Comparison of ENCODE assay signal across 13 mouse cellular contexts in genomic region chr7:72691859-72692258, GRCm38 (mm10).
DNase-seq lines count a peak whose midpoint lies in the region; ATAC-seq and TF ChIP-seq lines count a peak whose summit lies in the region.
"Had no signal": no experiment of that assay in that cellular context is flagged by ENCODE, and none has a peak within 500 bp of the region (broad histone marks: within the 10 kb centered on the region; RNA-seq: fewer than 3 reads in every experiment).

No protein-coding gene starts in this region.

- H3K4me3 ChIP-seq in layer of hippocampus, adult 2 months = no peak overlapping the region
- H3K4me3 ChIP-seq: forebrain, embryonic 10.5 days; intestine, embryonic 15.5 days had no signal

- TF ChIP-seq CTCF in layer of hippocampus, adult 2 months (conservative IDR thresholded peaks at IDR 0.05) = no peak

- peak; percentile 1 to 12 for DNase-seq in layer of hippocampus, adult 2 months (ENCODE audit: low spot score in 2 of 2)
- DNase-seq in layer of hippocampus, adult 9-11 months = no peak
- peak; percentile 90 for DNase-seq in 3T3-L1 (ENCODE audit: low read depth, low spot score)
- peak; percentile 4 for DNase-seq in R1 (ENCODE audit: low read depth, low spot score)
- DNase-seq in cerebellum, postnatal 36 days = peak; percentile 6 to 46
- no peak for DNase-seq in testis, postnatal 10 days (ENCODE audit: low spot score)
- DNase-seq: embryo, embryonic 11 days; heart, postnatal 10 days; kidney, postnatal 14 days; thymus, postnatal 25 days had no signal

- no peak for ATAC-seq in inflammation-experienced regulatory T-cells, adult 6 months
- ATAC-seq: intestine, embryonic 15.5 days had no signal

- H3K27ac ChIP-seq in layer of hippocampus, adult 2 months = no peak overlapping the region
- H3K27ac ChIP-seq: forebrain, embryonic 10.5 days; intestine, embryonic 15.5 days had no signal

Comparison
In these comparisons a context has a peak if more than half of its experiments do, and no peak if none do; other contexts are left out.
1. DNase-seq: peak in layer of hippocampus, adult 2 months (2 of 2), 3T3-L1 (single experiment), R1 (single experiment) and cerebellum, postnatal 36 days (2 of 2); none in layer of hippocampus, adult 9-11 months (single experiment) and testis, postnatal 10 days (single experiment).